Mouse (Mus musculus): ENCODE results near the gene Dhrs1. TPM values are rescaled to one million over a fixed set of nuclear protein-coding genes. Genes with fewer than 3 reads are reported as not detected.

Gene Dhrs1
- total RNA-seq, 2 experiments from 2014 or later: 93.2 to 94.9 TPM

- intact Hi-C loops (cut with DNase I): no loop called here
- DNase-seq (ENCODE audit: extremely low spot score in 1 of 2, low spot score in 2 of 2): no peak
Measured at GRCm38 (mm10) chr14:55701131-55701530, 44.4 kb downstream of the Dhrs1 start.

- intact Hi-C loops (cut with DNase I): no loop called here
- no peak for DNase-seq (ENCODE audit: extremely low spot score in 1 of 2, low spot score in 2 of 2)
Measured at GRCm38 (mm10) chr14:55697226-55697625, 48.3 kb downstream of the Dhrs1 start.

GRCm38 (mm10) chr14:55689433-55689832 is 56.1 kb downstream of the Dhrs1 start:
- intact Hi-C loops (cut with DNase I): loop anchor here (10.0 kb wide), 1 partner anchor 225 kb away; no protein-coding TSS in a partner anchor
- DNase-seq (ENCODE audit: extremely low spot score in 1 of 2, low spot score in 2 of 2): no peak

Other genes starting within 250 kb of the Dhrs1 start
- 100 to 1,000 TPM; 176 to 200 TPM for gene Cpne6, start 235.2 kb downstream of the Dhrs1 start, total RNA-seq (2021)
- gene Nrl, start 220.7 kb downstream of the Dhrs1 start, total RNA-seq (2021): under 1 TPM; 0.18 to 0.49 TPM
- 10 to 100 TPM; 13.3 to 15.5 TPM for gene Pck2, start 205.4 kb downstream of the Dhrs1 start, total RNA-seq (2021)
- 10 to 100 TPM; 66.1 to 68.0 TPM for gene Dcaf11, start 185.7 kb downstream of the Dhrs1 start, total RNA-seq (2021)
- not detected for gene A730061H03Rik, start 185.3 kb downstream of the Dhrs1 start, total RNA-seq (2021)
- gene Fitm1, start 170.1 kb downstream of the Dhrs1 start, total RNA-seq (2021): not detected
- 10 to 100 TPM; 83.0 to 84.9 TPM for gene Psme1, start 167.6 kb downstream of the Dhrs1 start, total RNA-seq (2021)
- gene Emc9, start 160.4 kb downstream of the Dhrs1 start, total RNA-seq (2021): 10 to 100 TPM; 42.7 to 49.1 TPM
- gene Psme2, start 154.6 kb downstream of the Dhrs1 start, total RNA-seq (2021): 10 to 100 TPM; 56.3 to 67.2 TPM
- 10 to 100 TPM; 33.3 to 45.4 TPM for gene Rnf31, start 154.0 kb downstream of the Dhrs1 start, total RNA-seq (2021)
- 10 to 100 TPM; 10.0 to 12.5 TPM for gene Irf9, start 142.1 kb downstream of the Dhrs1 start, total RNA-seq (2021)
- gene Rec8, start 127.7 kb downstream of the Dhrs1 start, total RNA-seq (2021): 1 to 10 TPM; 2.9 to 3.2 TPM
- gene Ipo4, start 109.7 kb downstream of the Dhrs1 start, total RNA-seq (2021): 100 to 1,000 TPM; 141 to 164 TPM
- 1 to 10 TPM; 3.2 to 5.5 TPM for gene Gm49378, start 107.8 kb downstream of the Dhrs1 start, total RNA-seq (2021)
- 10 to 100 TPM; 43.1 to 45.0 TPM for gene Tm9sf1, start 101.9 kb downstream of the Dhrs1 start, total RNA-seq (2021)
- gene Tssk4, start 95.5 kb downstream of the Dhrs1 start, total RNA-seq (2021): under 1 TPM; 0.75 to 0.85 TPM
- 10 to 100 TPM; 43.7 to 48.4 TPM for gene Mdp1, start 85.2 kb downstream of the Dhrs1 start, total RNA-seq (2021)
- 10 to 100 TPM; 27.6 to 27.9 TPM for gene Gmpr2, start 73.7 kb downstream of the Dhrs1 start, total RNA-seq (2021)
- 100 to 1,000 TPM; 355 to 367 TPM for gene Nedd8, start 73.6 kb downstream of the Dhrs1 start, total RNA-seq (2021)
- 10 to 100 TPM; 13.9 to 16.0 TPM for gene Tinf2, start 63.9 kb downstream of the Dhrs1 start, total RNA-seq (2021)
- under 1 TPM in 1 of 2 experiments, not detected in 1; 0.24 TPM for gene Tgm1, start 31.8 kb downstream of the Dhrs1 start, total RNA-seq (2021)
- 10 to 100 TPM; 46.6 to 48.2 TPM for gene Rabggta, start 23.4 kb downstream of the Dhrs1 start, total RNA-seq (2021)
- 10 to 100 TPM; 15.8 to 18.5 TPM for gene Nop9, start within 50 bp of the Dhrs1 start, total RNA-seq (2021)
- under 1 TPM; 0.49 to 0.84 TPM for gene Cideb, start 12.8 kb upstream of the Dhrs1 start, total RNA-seq (2021)
- under 1 TPM; 0.41 to 0.43 TPM for gene Ltb4r2, start 15.7 kb upstream of the Dhrs1 start, total RNA-seq (2021)
- gene Ltb4r1, start 20.3 kb upstream of the Dhrs1 start, total RNA-seq (2021): under 1 TPM; 0.51 to 0.64 TPM
- gene Adcy4, start 38.4 kb upstream of the Dhrs1 start, total RNA-seq (2021): 1 to 10 TPM; 3.3 to 4.0 TPM
- 1 to 10 TPM; 2.0 to 2.6 TPM for gene Ripk3, start 43.2 kb upstream of the Dhrs1 start, total RNA-seq (2021)
- 1 to 10 TPM; 3.9 to 4.1 TPM for gene Nfatc4, start 77.5 kb upstream of the Dhrs1 start, total RNA-seq (2021)
- gene Nynrin, start 108.3 kb upstream of the Dhrs1 start, total RNA-seq (2021): 10 to 100 TPM; 12.3 to 13.1 TPM
- gene Cbln3, start 138.7 kb upstream of the Dhrs1 start, total RNA-seq (2021): under 1 TPM; 0.28 to 0.65 TPM
- gene Khnyn, start 139.3 kb upstream of the Dhrs1 start, total RNA-seq (2021): 10 to 100 TPM in 1 of 2 experiments, 1 to 10 TPM in 1; 9.8 to 11.3 TPM
- gene Sdr39u1, start 154.6 kb upstream of the Dhrs1 start, total RNA-seq (2021): 10 to 100 TPM; 90.4 to 96.1 TPM
- gene Cma1, start 199.0 kb upstream of the Dhrs1 start, total RNA-seq (2021): under 1 TPM in 1 of 2 experiments, not detected in 1; 0.43 TPM
- not detected for gene Cma2, start 205.3 kb upstream of the Dhrs1 start, total RNA-seq (2021)